Mouse (Mus musculus) lung, postnatal 0 days (tissue): ENCODE results near the gene Elmsan1. TPM values are rescaled to one million over a fixed set of nuclear protein-coding genes. Genes with fewer than 3 reads are reported as not detected.

Experiments
- ATAC-seq: fragments of 200-750 bp; cut with Nextera tagmentation; 2 replicates; pipeline ENCODE4 v1.8.0; 2017; ENCODE audit warnings: moderate library complexity
- DNase-seq: peaks from one replicate; pipeline ENCODE4 v3.0.0-alpha.2; 2016; ENCODE audit warnings: low spot score
- H3K27ac ChIP-seq: fragments of 300-500 bp; sonication (generic); 2 replicates; pipeline ENCODE4 v1.5.1; 2014; ENCODE audit warnings: antibody characterized with exemption, mild to moderate bottlenecking, low read length, mixed read lengths
- H3K27me3 ChIP-seq: fragments of 300-500 bp; sonication (generic); replicated peaks from 2 replicates; pipeline ENCODE4 v1.6.1; 2014; ENCODE audit warnings: low read length, mixed read lengths; ENCODE audit not compliant: insufficient read depth
- H3K36me3 ChIP-seq: fragments of 300-500 bp; sonication (generic); 2 replicates; pipeline ENCODE4 v1.6.1; 2014; ENCODE audit warnings: low read length, mixed read lengths; ENCODE audit not compliant: insufficient read depth
- H3K4me1 ChIP-seq: fragments of 300-500 bp; sonication (generic); 2 replicates; pipeline ENCODE4 v1.6.1; 2014; ENCODE audit warnings: antibody characterized with exemption, low read depth, low read length, mixed read lengths; ENCODE audit not compliant: insufficient read depth
- H3K4me2 ChIP-seq: fragments of 300-500 bp; sonication (generic); replicated peaks from 2 replicates; pipeline ENCODE4 v1.6.1; 2014; ENCODE audit warnings: low read depth, mild to moderate bottlenecking, low read length, moderate library complexity, mixed read lengths
- H3K4me3 ChIP-seq: fragments of 300-500 bp; sonication (generic); 2 replicates; pipeline ENCODE4 v1.5.1; 2014; ENCODE audit warnings: low read depth, low read length
- H3K9ac ChIP-seq: fragments of 300-500 bp; sonication (generic); replicated peaks from 2 replicates; pipeline ENCODE4 v1.6.1; 2014; ENCODE audit warnings: low read depth, mild to moderate bottlenecking
- H3K9me3 ChIP-seq: fragments of 300-500 bp; sonication (generic); 2 replicates; pipeline ENCODE4 v1.6.1; 2016; ENCODE audit warnings: low read length, mixed read lengths
- CTCF ChIP-seq: IDR thresholded peaks from 2 replicates; pipeline ENCODE4 v1.5.1; 2016; ENCODE audit warnings: antibody characterized with exemption, mild to moderate bottlenecking
- EP300 ChIP-seq: IDR thresholded peaks from 2 replicates; pipeline ENCODE4 v1.6.1; 2016; ENCODE audit warnings: antibody characterized with exemption, mild to moderate bottlenecking, control low read depth
- WGBS: fragments of 180-500 bp; shearing (Covaris S2); extraction: QIAGEN DNeasy Blood & Tissue Kit; methylation state at CpG from one replicate; pipeline ENCODE4 v1.1.7; 2014; 5-methylcytosine and 5-hydroxymethylcytosine counted together
- polyA plus RNA-seq: library from polyadenylated mRNA; unstranded; fragments of >200 nt; fragmentation: Nextera tagmentation; extraction: Ambion mirVana; gene quantifications from 2 replicates; pipeline ENCODE4 v1.2.1, GENCODE M21; 2015

The Elmsan1 gene
- polyA plus RNA-seq, 1 experiment from 2014 or later, result 6.7 TPM

DNA sequence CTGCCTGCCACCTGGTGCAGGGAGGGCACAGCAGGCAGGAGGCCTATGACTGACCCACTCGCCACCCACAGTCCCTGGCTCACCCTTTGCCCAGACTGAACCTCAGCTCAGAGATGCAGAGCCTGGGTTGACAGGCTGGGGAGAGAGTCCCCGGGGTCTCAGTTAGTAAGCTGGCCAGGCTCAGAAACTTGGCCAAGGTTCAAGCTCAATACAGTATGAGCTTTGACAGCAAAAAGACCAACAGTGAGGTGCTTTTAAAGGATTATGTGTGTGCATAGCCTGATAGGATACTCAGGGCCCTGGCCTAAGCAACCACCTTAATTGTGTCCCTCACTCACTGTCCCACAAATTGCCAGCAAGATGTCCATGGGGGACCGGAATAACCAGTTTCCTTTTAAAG lies 38.6 kb downstream of the Elmsan1 start:
- Histone ChIP-seq H3K4me3 (no peak overlapping the region), H3K4me2 (no peak overlapping the region), H3K27me3 (no peaks in the 10 kb centered on the region), H3K27ac (peak overlapping the region; percentile 62), H3K36me3 (no peaks in the 10 kb centered on the region), H3K9ac (no peak overlapping the region), H3K4me1 (peaks cover 69% of the 10 kb centered on the region), H3K9me3 (no peaks in the 10 kb centered on the region)
- 44% methylated on average over 3 of the region's 3 CpGs for WGBS
- no peak for ATAC-seq
- TF ChIP-seq EP300, result no peak
- TF ChIP-seq CTCF, result no peak
- no peak for DNase-seq

GRCm38 (mm10) chr12:84178652-84179445 lies 39.8 kb downstream of the Elmsan1 start:
- Histone ChIP-seq H3K4me2 (no peak overlapping the region), H3K9ac (no peak overlapping the region), H3K4me3 (no peak overlapping the region), H3K36me3 (no peaks in the 10 kb centered on the region), H3K9me3 (no peaks in the 10 kb centered on the region), H3K27ac (peak overlapping the region; percentile 89), H3K27me3 (no peaks in the 10 kb centered on the region), H3K4me1 (peaks cover 78% of the 10 kb centered on the region)
- DNase-seq, result peak; percentile 70
- TF ChIP-seq EP300, result peak; percentile 61; the same call in 1 of the 2 replicates
- TF ChIP-seq CTCF, result no peak
- peak; percentile 1; the same call in 1 of the 2 replicates for ATAC-seq
- 46% methylated on average over 10 of the region's 10 CpGs for WGBS

- 55% methylated on average over 1 of the region's 1 CpGs for WGBS
- no peak for TF ChIP-seq CTCF
- TF ChIP-seq EP300, result no peak
- Histone ChIP-seq H3K4me1 (peaks cover 86% of the 10 kb centered on the region), H3K9me3 (no peaks in the 10 kb centered on the region), H3K36me3 (peaks cover 7% of the 10 kb centered on the region; the same call in 1 of the 2 replicates), H3K4me3 (no peak overlapping the region), H3K27me3 (no peaks in the 10 kb centered on the region), H3K4me2 (no peak overlapping the region), H3K27ac (peak overlapping the region; percentile 89), H3K9ac (no peak overlapping the region)
- ATAC-seq, result no peak
- no peak for DNase-seq
Observed at GRCm38 (mm10) chr12:84178052-84178451, 40.6 kb downstream of the Elmsan1 start.

GRCm38 (mm10) chr12:84176886-84177765 lies 41.6 kb downstream of the Elmsan1 start:
- peak overlapping the region; percentile 89 for H3K27ac ChIP-seq
- ATAC-seq (no peak), DNase-seq (peak; percentile 43)
- H3K9me3 ChIP-seq, result no peaks in the 10 kb centered on the region
- WGBS, result 29% methylated on average over 6 of the region's 6 CpGs
- H3K4me1 ChIP-seq, result peaks cover 86% of the 10 kb centered on the region
- 0 out of 2 replicates have a peak overlapping the region, but pooled peaks have one; percentile 50 for H3K4me2 ChIP-seq
- no peak for TF ChIP-seq CTCF
- TF ChIP-seq EP300, result no peak
- H3K9ac ChIP-seq, result 0 out of 2 replicates have a peak overlapping the region, but pooled peaks have one; percentile 1
- H3K4me3 ChIP-seq, result no peak overlapping the region
- H3K27me3 ChIP-seq, result no peaks in the 10 kb centered on the region
- peaks cover 14% of the 10 kb centered on the region for H3K36me3 ChIP-seq

- 9% methylated on average over 10 of the region's 13 CpGs for WGBS
Observed at GRCm38 (mm10) chr12:84176126-84176769, 42.4 kb downstream of the Elmsan1 start.

More at GRCm38 (mm10) chr12:84176126-84176769, 42.4 kb downstream of the Elmsan1 start:
- Histone ChIP-seq H3K4me1 (peaks cover 78% of the 10 kb centered on the region), H3K36me3 (peaks cover 22% of the 10 kb centered on the region), H3K4me3 (peak overlapping the region; percentile 10), H3K4me2 (peak overlapping the region; percentile 50), H3K27ac (peak overlapping the region; percentile 89), H3K27me3 (no peaks in the 10 kb centered on the region), H3K9me3 (no peaks in the 10 kb centered on the region), H3K9ac (no peak overlapping the region)
- no peak for TF ChIP-seq EP300
- TF ChIP-seq CTCF, result no peak
- DNase-seq (peak; percentile 67), ATAC-seq (no peak)
